Mouse (Mus musculus) liver, postnatal 0 days (tissue): ENCODE measurements at regions not wholly inside any gene's neighbourhood (a gene's known extent, or its start where the extent isn't known, plus 50 kb on each side); places are given as distances from the start of the nearest gene placed in this dataset.
"Not testable (repeated sequence)": the region's sequence is repeated elsewhere in the genome, so short reads cannot be mapped to it uniquely, and the experiment has no call there.

Source experiments
- ATAC-seq: fragments of 200-750 bp; cut with Nextera tagmentation; 2 replicates; pipeline ENCODE4 v1.8.0; 2017; ENCODE audit warnings: mild to moderate bottlenecking, moderate library complexity
- DNase-seq: peaks from one replicate; pipeline ENCODE4 v3.0.0-alpha.2; 2016
- H3K27ac ChIP-seq: fragments of 300-500 bp; sonication (generic); 2 replicates; pipeline ENCODE4 v1.5.1; 2014; ENCODE audit warnings: antibody characterized with exemption, moderate library complexity, mild to moderate bottlenecking, low read depth
- H3K27me3 ChIP-seq: fragments of 300-500 bp; sonication (generic); 2 replicates; pipeline ENCODE4 v1.6.1; 2014; ENCODE audit warnings: low read length, control low read depth, mixed read lengths; ENCODE audit not compliant: insufficient read depth
- H3K36me3 ChIP-seq: fragments of 300-500 bp; sonication (generic); replicated peaks from 2 replicates; pipeline ENCODE4 v1.6.1; 2014; ENCODE audit warnings: mild to moderate bottlenecking, control low read depth, low read length, moderate library complexity, mixed read lengths; ENCODE audit not compliant: insufficient read depth
- H3K4me1 ChIP-seq: fragments of 300-500 bp; sonication (generic); 2 replicates; pipeline ENCODE4 v1.6.1; 2014; ENCODE audit warnings: antibody characterized with exemption, mild to moderate bottlenecking, control low read depth; ENCODE audit not compliant: insufficient read depth
- H3K4me2 ChIP-seq: fragments of 300-500 bp; sonication (generic); 2 replicates; pipeline ENCODE4 v1.6.1; 2014; ENCODE audit warnings: low read depth, mild to moderate bottlenecking, low read length, moderate library complexity, mixed read lengths
- H3K4me3 ChIP-seq: fragments of 300-500 bp; sonication (generic); 2 replicates; pipeline ENCODE4 v1.5.1; 2014; ENCODE audit warnings: low read depth, low read length
- H3K9ac ChIP-seq: fragments of 300-500 bp; sonication (generic); replicated peaks from 2 replicates; pipeline ENCODE4 v1.6.1; 2014; ENCODE audit warnings: mild to moderate bottlenecking, moderate library complexity
- H3K9me3 ChIP-seq: fragments of 300-500 bp; sonication (generic); 2 replicates; pipeline ENCODE4 v1.6.1; 2016; ENCODE audit warnings: mild to moderate bottlenecking, control low read depth, low read length, mixed read lengths
- CTCF ChIP-seq: sonication (generic); IDR thresholded peaks from 2 replicates; pipeline ENCODE4 v1.5.1; 2016; ENCODE audit warnings: antibody characterized with exemption, low read depth
- EP300 ChIP-seq: IDR thresholded peaks from 2 replicates; pipeline ENCODE4 v1.6.1; 2016; ENCODE audit warnings: antibody characterized with exemption, low read depth, mild to moderate bottlenecking
- WGBS: fragments of 180-500 bp; shearing (Covaris S2); extraction: QIAGEN DNeasy Blood & Tissue Kit; methylation state at CpG from one replicate; pipeline ENCODE4 v1.1.7; 2014; ENCODE audit not compliant: insufficient replicate concordance; 5-methylcytosine and 5-hydroxymethylcytosine counted together

- TF ChIP-seq EP300: no peak
- TF ChIP-seq CTCF: no peak
- H3K9ac ChIP-seq: no peak overlapping the region
- H3K4me2 ChIP-seq: no peak overlapping the region
- no peaks in the 10 kb centered on the region for H3K4me1 ChIP-seq
- no peak overlapping the region for H3K4me3 ChIP-seq
- H3K27me3 ChIP-seq: no peaks in the 10 kb centered on the region
- no peak overlapping the region for H3K27ac ChIP-seq
- DNase-seq (no peak), ATAC-seq (no peak)
- 78% methylated on average over 2 of the region's 2 CpGs for WGBS
- H3K9me3 ChIP-seq: no peaks in the 10 kb centered on the region
- no peaks in the 10 kb centered on the region for H3K36me3 ChIP-seq
These were observed 321.6 kb upstream of the Cwc22 start for GRCm38 (mm10) chr2:78267527-78268375.

- Histone ChIP-seq H3K27ac (no peak overlapping the region), H3K4me3 (no peak overlapping the region), H3K27me3 (no peaks in the 10 kb centered on the region), H3K4me1 (no peaks in the 10 kb centered on the region), H3K9me3 (no peaks in the 10 kb centered on the region), H3K4me2 (no peak overlapping the region), H3K9ac (no peak overlapping the region), H3K36me3 (no peaks in the 10 kb centered on the region)
- ATAC-seq: no peak
- DNase-seq: no peak
- 72% methylated on average over 10 of the region's 10 CpGs for WGBS
- TF ChIP-seq EP300 (no peak), CTCF (no peak)
These were observed 307.5 kb upstream of the Cwc22 start for GRCm38 (mm10) chr2:78253601-78254097.

- H3K27me3 ChIP-seq: no peaks in the 10 kb centered on the region
- H3K27ac ChIP-seq: no peak overlapping the region
- no peak overlapping the region for H3K9ac ChIP-seq
- no peak overlapping the region for H3K4me2 ChIP-seq
- 73% methylated on average over 5 of the region's 5 CpGs for WGBS
- no peaks in the 10 kb centered on the region for H3K9me3 ChIP-seq
- H3K4me3 ChIP-seq: no peak overlapping the region
- H3K36me3 ChIP-seq: no peaks in the 10 kb centered on the region
- no peak for ATAC-seq
- H3K4me1 ChIP-seq: no peaks in the 10 kb centered on the region
- no peak for TF ChIP-seq EP300
- no peak for TF ChIP-seq CTCF
- DNase-seq: no peak
These were observed 300.2 kb upstream of the Cwc22 start for GRCm38 (mm10) chr2:78246354-78246753.

- Histone ChIP-seq H3K36me3 (no peaks in the 10 kb centered on the region), H3K9ac (no peak overlapping the region), H3K9me3 (no peaks in the 10 kb centered on the region), H3K27me3 (no peaks in the 10 kb centered on the region), H3K4me1 (no peaks in the 10 kb centered on the region), H3K4me2 (no peak overlapping the region), H3K4me3 (no peak overlapping the region), H3K27ac (no peak overlapping the region)
- TF ChIP-seq CTCF (no peak), EP300 (no peak)
- ATAC-seq (no peak), DNase-seq (no peak)
- WGBS: 64% methylated on average over 2 of the region's 2 CpGs
These were observed 294.1 kb upstream of the Cwc22 start for GRCm38 (mm10) chr2:78240299-78240698.

GRCm38 (mm10) chr2:78225383-78226100, 279.4 kb upstream of the Cwc22 start:
- H3K36me3 ChIP-seq, H3K4me1 ChIP-seq, H3K4me3 ChIP-seq, H3K9ac ChIP-seq, H3K27ac ChIP-seq, ATAC-seq, H3K27me3 ChIP-seq, H3K4me2 ChIP-seq, H3K9me3 ChIP-seq, DNase-seq: not testable (repeated sequence)
- WGBS: 66% methylated on average over 4 of the region's 4 CpGs

GRCm38 (mm10) chr2:78214469-78214868, 268.3 kb upstream of the Cwc22 start:
- Histone ChIP-seq H3K4me3 (no peak overlapping the region), H3K4me2 (no peak overlapping the region), H3K4me1 (no peaks in the 10 kb centered on the region), H3K27ac (no peak overlapping the region), H3K9ac (no peak overlapping the region), H3K36me3 (no peaks in the 10 kb centered on the region), H3K27me3 (no peaks in the 10 kb centered on the region), H3K9me3 (no peaks in the 10 kb centered on the region)
- no peak for TF ChIP-seq CTCF
- no peak for TF ChIP-seq EP300
- WGBS: 70% methylated on average over 8 of the region's 8 CpGs
- DNase-seq (no peak), ATAC-seq (no peak)
